ENCODE assay signal across 19 mouse cellular contexts in the genomic region with DNA sequence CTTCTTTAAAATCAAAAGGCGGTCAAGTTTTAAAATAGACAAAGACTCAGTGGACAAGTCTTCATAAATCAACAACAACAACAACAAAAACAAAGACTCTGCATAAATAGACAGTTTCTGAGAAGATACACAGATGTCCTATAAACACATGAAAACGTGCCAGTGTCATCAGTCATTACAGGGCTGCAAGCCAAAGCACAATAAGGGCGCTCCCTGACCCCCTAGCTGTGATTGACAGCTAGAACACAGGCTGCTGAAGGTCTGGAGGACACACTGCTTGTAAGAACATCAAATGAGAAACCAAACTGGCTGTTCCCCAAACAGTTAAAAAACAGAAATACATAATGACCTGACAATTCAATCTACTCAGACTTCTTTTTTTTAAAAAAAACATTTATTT. TPM values are rescaled to one million over a fixed set of nuclear protein-coding genes. Genes with fewer than 3 reads are reported as not detected.
"Had no signal": no experiment of that assay in that cellular context is flagged by ENCODE, and none has a peak within 500 bp of the region (broad histone marks: within the 10 kb centered on the region; RNA-seq: fewer than 3 reads in every experiment).

No protein-coding gene starts in this region.

- H3K27ac ChIP-seq: left cerebral cortex, adult 2 months; limb, embryonic 10.5 days; liver, embryonic 13.5 days; neural tube, embryonic 15.5 days; stomach, postnatal 0 days had no signal

- H3K9me3 ChIP-seq: limb, embryonic 10.5 days; liver, embryonic 13.5 days; neural tube, embryonic 15.5 days had no signal

- H3K9ac ChIP-seq: liver, embryonic 13.5 days; liver, postnatal 0 days; neural tube, embryonic 15.5 days had no signal

- ATAC-seq: hindbrain, embryonic 16.5 days; inflammation-experienced regulatory T-cells, adult 6 months; liver, postnatal 0 days had no signal

- DNase-seq: liver, embryonic 13.5 days; liver, postnatal 0 days; lung, postnatal 14 days; midbrain, embryonic 14.5 days; right cerebral cortex, adult 18-20 months; right cerebral cortex, postnatal 25 days; thymus, postnatal 4 days had no signal

- H3K27me3 ChIP-seq: liver, embryonic 13.5 days; neural tube, embryonic 15.5 days had no signal

- H3K36me3 ChIP-seq: limb, embryonic 10.5 days; liver, embryonic 13.5 days; neural tube, embryonic 15.5 days had no signal

- H3K4me3 ChIP-seq: left cerebral cortex, adult 2 months; limb, embryonic 10.5 days; liver, embryonic 13.5 days; myocyte; neural tube, embryonic 15.5 days had no signal

- H3K4me2 ChIP-seq: liver, embryonic 13.5 days; neural tube, embryonic 15.5 days had no signal

RNA-seq across cellular contexts. Expression of a gene that starts 39.1 kb away (rescaled TPM):
- total RNA-seq: layer of hippocampus, postnatal 25 days; left cerebral cortex, adult 2 months; left cerebral cortex, postnatal 14 days had no signal
- polyA plus RNA-seq: hindbrain, embryonic 16.5 days; inflammation-experienced regulatory T-cells, adult 6 months; intestine, postnatal 0 days; limb, embryonic 10.5 days; limb, embryonic 14.5 days; midbrain, embryonic 14.5 days; myocyte; neural tube, embryonic 11.5 days; neural tube, embryonic 15.5 days; stomach, postnatal 0 days had no signal
